Mouse (Mus musculus) spleen, postnatal 10 days (tissue): ENCODE results near the gene Fbxw20.
"Not testable (repeated sequence)": the region's sequence is repeated elsewhere in the genome, so short reads cannot be mapped to it uniquely, and the experiment has no call there.

Source experiments
- DNase-seq, 2 experiments: peaks; one replicate each; pipeline ENCODE4 v3.0.0; 2021 to 2022; ENCODE audit warnings: low spot score in 2 of 2

Fbxw20 gene

DNA sequence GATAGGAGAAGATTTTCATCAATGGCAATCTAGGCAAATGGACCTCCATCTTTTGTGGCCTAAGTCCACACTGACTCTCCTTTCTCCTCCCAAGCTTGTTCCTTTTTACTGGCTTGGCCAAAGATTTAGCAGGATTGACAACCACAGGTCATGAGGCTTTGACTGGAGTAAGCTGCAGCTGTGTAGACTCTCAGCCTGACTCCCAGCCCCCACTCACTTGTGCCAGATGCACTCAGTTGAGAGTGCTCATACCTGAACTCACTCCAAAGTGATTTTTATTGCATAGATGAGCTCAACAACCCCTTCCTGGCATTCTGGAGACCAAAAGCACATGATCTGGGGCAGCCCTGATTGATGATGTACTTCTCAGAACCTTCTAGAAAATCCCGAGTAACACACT is at the start of gene Fbxw20:
Gene Fbxw20, minus strand, starts transcription at position 101 of the 400 bp plus-strand sequence.
- no peak for DNase-seq

- no peak for DNase-seq
These were observed 28.5 kb upstream of the Fbxw20 start for GRCm38 (mm10) chr9:109263041-109263440.

GRCm38 (mm10) chr9:109218449-109218848 is 16.1 kb downstream of the Fbxw20 start:
- peak in 1 of 2 experiments; percentile 35 for DNase-seq

GRCm38 (mm10) chr9:109201347-109201746 is 33.2 kb downstream of the Fbxw20 start:
- not testable (repeated sequence) for DNase-seq

GRCm38 (mm10) chr9:109200349-109200748 is 34.2 kb downstream of the Fbxw20 start:
- no peak for DNase-seq

GRCm38 (mm10) chr9:109199353-109199752 is 35.2 kb downstream of the Fbxw20 start:
- DNase-seq, result no peak

- not testable (repeated sequence) for DNase-seq
These were observed 38.7 kb downstream of the Fbxw20 start, which contains the start of gene Fbxw13 for GRCm38 (mm10) chr9:109195875-109196274. Fbxw13 (minus strand) TSS chr9:109195975.

DNA sequence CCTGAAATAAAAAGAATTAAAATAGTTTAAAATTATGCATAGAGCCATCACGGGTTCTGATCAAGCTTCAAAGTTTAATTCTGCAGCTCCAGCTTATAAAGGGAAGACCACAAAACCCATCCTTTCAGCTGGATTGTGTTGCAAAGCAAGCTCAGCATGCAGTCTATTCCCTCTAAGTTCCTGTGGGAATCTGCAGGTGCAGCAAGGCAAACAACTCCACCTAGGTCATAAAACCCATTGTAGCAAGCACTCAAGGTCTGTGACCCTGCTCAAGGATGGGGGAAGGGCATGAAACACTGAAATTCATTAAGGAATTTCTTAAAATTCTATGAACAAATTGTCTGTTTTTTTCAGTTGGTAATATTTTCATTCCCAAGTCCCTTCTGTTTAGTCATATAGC is 57.3 kb downstream of the Fbxw20 start:
- no peak for DNase-seq

GRCm38 (mm10) chr9:109176301-109176700 is 58.3 kb downstream of the Fbxw20 start:
- no peak for DNase-seq
